Mouse (Mus musculus): ENCODE measurements around the gene Zfp787.

Zfp787 gene

GRCm38 (mm10) chr7:6126690-6127448 is 28.9 kb downstream of the Zfp787 start:
- in situ Hi-C loops (cut with MseI, MboI), result loop anchor here (5.0 to 10.0 kb wide), 3 partner anchors 48 to 65 kb away; partner anchors contain the start of gene Zfp444 (in 1 of the 2)

GRCm38 (mm10) chr7:6121128-6121527 is 34.7 kb downstream of the Zfp787 start:
- in situ Hi-C loops (cut with MseI, MboI), result loop anchor here in 1 of 2 experiments (10.0 kb wide), 1 partner anchor 54 kb away; the partner anchor contains the start of gene Zfp444

GRCm38 (mm10) chr7:6120104-6120503 is 35.7 kb downstream of the Zfp787 start:
- in situ Hi-C loops (cut with MseI, MboI), result loop anchor here in 1 of 2 experiments (10.0 kb wide), 1 partner anchor 55 kb away; the partner anchor contains the start of gene Zfp444

GRCm38 (mm10) chr7:6119501-6119900 is 36.3 kb downstream of the Zfp787 start:
- in situ Hi-C loops (cut with MseI, MboI), result no loop called here

All from mouse trophoblast stem cell (cell line).